Mouse (Mus musculus) neural tube, embryonic 11.5 days (tissue): ENCODE measurements around the gene Itih3. TPM values are rescaled to one million over a fixed set of nuclear protein-coding genes. Genes with fewer than 3 reads are reported as not detected.

Experiments used
- ATAC-seq: fragments of 200-750 bp; cut with Nextera tagmentation; 2 replicates; pipeline ENCODE4 v1.8.0; 2017; ENCODE audit warnings: moderate number of reproducible peaks, mild to moderate bottlenecking, moderate TSS enrichment, moderate library complexity; ENCODE audit not compliant: insufficient read depth, low FRiP score, low TSS enrichment
- DNase-seq: peaks from one replicate; pipeline ENCODE4 v3.0.0-alpha.2; 2015; ENCODE audit warnings: low spot score
- H3K27ac ChIP-seq: fragments of 300-500 bp; sonication (generic); 2 replicates; pipeline ENCODE4 v1.5.1; 2014; ENCODE audit warnings: low read depth, mild to moderate bottlenecking, low read length
- H3K27me3 ChIP-seq: fragments of 300-500 bp; sonication (generic); 2 replicates; pipeline ENCODE4 v1.6.1; 2014; ENCODE audit warnings: mild to moderate bottlenecking, low read length, mixed read lengths; ENCODE audit not compliant: control insufficient read depth, insufficient read depth
- H3K36me3 ChIP-seq: fragments of 300-500 bp; sonication (generic); 2 replicates; pipeline ENCODE4 v1.6.1; 2014; ENCODE audit warnings: mild to moderate bottlenecking, low read length, moderate library complexity, mixed read lengths; ENCODE audit not compliant: control insufficient read depth, insufficient read depth
- H3K4me1 ChIP-seq: fragments of 300-500 bp; sonication (generic); 2 replicates; pipeline ENCODE4 v1.6.1; 2014; ENCODE audit warnings: low read length, mixed read lengths; ENCODE audit not compliant: control insufficient read depth, insufficient read depth
- H3K4me2 ChIP-seq: fragments of 300-500 bp; sonication (generic); 2 replicates; pipeline ENCODE4 v1.6.1; 2014; ENCODE audit warnings: low read depth, mild to moderate bottlenecking, moderate library complexity
- H3K4me3 ChIP-seq: fragments of 300-500 bp; sonication (generic); 2 replicates; pipeline ENCODE4 v1.5.1; 2014; ENCODE audit warnings: low read depth, low read length
- H3K9ac ChIP-seq: fragments of 300-500 bp; sonication (generic); 2 replicates; pipeline ENCODE4 v1.6.1; 2014; ENCODE audit warnings: mild to moderate bottlenecking, low read length
- H3K9me3 ChIP-seq: fragments of 300-500 bp; sonication (generic); 2 replicates; pipeline ENCODE4 v1.6.1; 2016; ENCODE audit warnings: low read length; ENCODE audit not compliant: control insufficient read depth
- WGBS: fragments of 180-500 bp; shearing (Covaris S2); extraction: QIAGEN DNeasy Blood & Tissue Kit; methylation state at CpG from one replicate; pipeline ENCODE4 v1.1.7; 2014; 5-methylcytosine and 5-hydroxymethylcytosine counted together
- polyA plus RNA-seq: library from polyadenylated mRNA; unstranded; fragments of >200 nt; fragmentation: Nextera tagmentation; extraction: Ambion mirVana; gene quantifications from 2 replicates; pipeline ENCODE4 v1.2.1, GENCODE M21; 2014

Itih3 gene
- polyA plus RNA-seq, 1 experiment from 2014 or later: not detected

DNA sequence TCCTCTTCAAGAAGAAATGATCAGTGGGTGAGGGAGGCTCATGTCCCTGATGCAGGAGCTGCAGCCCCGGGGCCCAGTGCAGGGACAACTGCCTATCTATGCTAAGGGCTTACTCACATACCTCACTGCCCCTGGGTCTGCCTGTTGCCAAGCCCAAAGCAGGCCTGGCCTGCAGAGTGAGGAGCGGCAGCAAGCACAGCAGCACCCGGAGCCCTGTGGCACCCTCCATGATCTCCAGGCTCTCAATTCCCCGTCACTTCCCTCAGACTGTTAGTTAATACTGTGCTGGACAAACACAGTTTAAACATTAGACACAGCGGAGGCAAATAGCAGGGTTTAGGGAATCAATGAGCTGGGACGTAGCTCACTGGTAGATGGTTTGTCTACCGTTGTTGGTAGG, 19.5 kb upstream of the Itih3 start, which contains the start of gene Itih1:
Gene Itih1 (minus strand): TSS at position 252 of the 400 bp plus-strand sequence.
- DNase-seq (no peak), ATAC-seq (no peak)
- Histone ChIP-seq H3K27me3 (no peaks in the 10 kb centered on the region), H3K9me3 (no peaks in the 10 kb centered on the region), H3K4me2 (no peak within 1 kb of the TSS), H3K9ac (no peak within 1 kb of the TSS), H3K36me3 (no peaks in the 10 kb centered on the region), H3K4me3 (no peak within 1 kb of the TSS), H3K4me1 (no peaks in the 10 kb centered on the region), H3K27ac (no peak within 1 kb of the TSS)
- WGBS: 89% methylated on average over 7 of the region's 7 CpGs

DNA sequence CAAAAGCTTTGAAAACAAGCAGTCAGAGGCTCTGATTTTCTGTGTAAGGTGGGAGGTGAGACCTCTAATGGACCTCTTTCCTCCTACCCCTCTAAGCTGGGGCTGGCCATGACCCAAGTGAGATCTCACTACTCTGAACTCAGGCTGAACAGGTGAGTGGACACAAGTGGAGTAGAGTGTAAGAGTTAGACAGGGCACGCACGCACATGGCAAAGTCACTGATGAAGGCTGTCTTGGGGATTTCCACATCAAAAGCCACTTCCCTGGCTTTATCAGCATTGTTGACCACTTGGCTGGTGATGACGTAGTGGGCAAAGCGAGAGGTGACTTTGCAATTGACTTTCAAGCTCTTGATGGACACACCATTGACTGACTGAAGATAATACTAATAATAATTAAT, 18.7 kb upstream of the Itih3 start:
- Histone ChIP-seq H3K27ac (no peak overlapping the region), H3K4me2 (no peak overlapping the region), H3K4me3 (no peak overlapping the region), H3K9me3 (no peaks in the 10 kb centered on the region), H3K4me1 (no peaks in the 10 kb centered on the region), H3K27me3 (no peaks in the 10 kb centered on the region), H3K9ac (no peak overlapping the region), H3K36me3 (no peaks in the 10 kb centered on the region)
- ATAC-seq (no peak), DNase-seq (no peak)
- WGBS: 90% methylated on average over 4 of the region's 4 CpGs

DNA sequence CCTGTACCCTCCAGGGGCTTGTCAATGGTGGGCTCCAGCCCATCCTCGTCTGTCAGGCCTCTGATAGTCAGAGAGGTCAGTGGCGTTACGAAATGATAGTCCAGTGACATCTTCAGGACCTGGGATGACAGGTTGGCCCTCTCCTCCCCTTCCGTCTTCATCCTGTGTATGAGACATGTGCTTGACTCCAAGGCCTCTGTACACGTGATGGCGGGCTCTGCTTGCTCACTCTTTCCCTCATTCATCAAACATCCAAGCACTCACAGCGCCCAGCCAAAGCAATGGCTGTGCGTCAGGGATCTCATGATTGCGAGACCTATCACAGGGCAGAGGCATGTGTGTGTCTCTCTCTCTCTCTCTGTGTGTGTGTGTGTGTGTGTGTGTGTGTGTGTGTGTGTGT, 9.8 kb upstream of the Itih3 start:
- WGBS: 92% methylated on average over 9 of the region's 9 CpGs
- Histone ChIP-seq H3K9me3 (no peaks in the 10 kb centered on the region), H3K27me3 (no peaks in the 10 kb centered on the region), H3K4me2 (no peak overlapping the region), H3K27ac (no peak overlapping the region), H3K36me3 (no peaks in the 10 kb centered on the region), H3K4me1 (no peaks in the 10 kb centered on the region), H3K4me3 (no peak overlapping the region), H3K9ac (no peak overlapping the region)
- DNase-seq (no peak), ATAC-seq (no peak)

DNA sequence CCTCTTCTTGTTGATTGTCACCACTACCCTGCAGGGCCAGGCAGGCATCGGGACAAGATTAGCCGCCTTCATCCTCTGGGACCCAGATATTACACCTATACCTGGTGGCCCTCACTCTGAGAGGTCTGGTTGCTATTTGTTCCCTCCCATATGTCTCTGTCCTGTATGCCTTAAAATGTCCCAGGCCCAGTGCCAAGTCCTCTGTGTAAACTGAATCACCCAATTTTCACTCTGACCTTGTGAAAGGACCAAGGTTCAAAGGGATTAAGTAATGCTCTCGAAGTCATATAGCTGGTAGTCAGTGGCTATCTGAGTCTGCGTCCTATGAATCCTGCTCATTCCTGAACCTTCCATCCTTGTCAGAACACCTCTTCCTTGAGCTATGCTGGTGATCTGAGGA, 6.8 kb upstream of the Itih3 start:
- WGBS: 89% methylated on average over 4 of the region's 4 CpGs
- no peaks in the 10 kb centered on the region for H3K27me3 ChIP-seq
- H3K9ac ChIP-seq: no peak overlapping the region
- no peak overlapping the region for H3K4me2 ChIP-seq
- H3K36me3 ChIP-seq: no peaks in the 10 kb centered on the region
- no peak for ATAC-seq
- no peak overlapping the region for H3K4me3 ChIP-seq
- DNase-seq: no peak
- H3K9me3 ChIP-seq: no peaks in the 10 kb centered on the region
- no peak overlapping the region for H3K27ac ChIP-seq
- no peaks in the 10 kb centered on the region for H3K4me1 ChIP-seq

DNA sequence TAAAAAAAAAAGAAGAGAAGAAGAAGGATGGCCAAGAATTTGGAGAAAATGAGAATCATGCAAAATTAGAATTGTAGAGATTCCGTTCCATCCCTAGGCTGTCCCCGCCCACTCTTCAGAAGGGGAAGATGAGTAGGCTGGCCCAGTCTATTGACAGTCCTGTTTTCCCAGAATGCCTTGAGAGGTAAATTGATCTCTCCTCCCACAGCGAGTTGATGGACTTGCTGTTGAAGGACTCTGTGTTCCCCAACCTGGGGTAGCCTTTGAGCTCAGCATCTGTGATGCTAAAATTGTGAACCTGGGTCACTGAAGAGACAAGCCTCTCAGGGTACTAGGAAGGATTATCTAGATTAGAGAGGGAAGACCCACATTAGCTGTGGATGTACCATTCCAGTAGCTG, 1.9 kb upstream of the Itih3 start:
- Histone ChIP-seq H3K4me1 (no peaks in the 10 kb centered on the region), H3K27ac (no peak overlapping the region), H3K27me3 (no peaks in the 10 kb centered on the region), H3K4me3 (no peak overlapping the region), H3K4me2 (no peak overlapping the region), H3K9me3 (no peaks in the 10 kb centered on the region), H3K36me3 (no peaks in the 10 kb centered on the region), H3K9ac (no peak overlapping the region)
- 93% methylated on average over 3 of the region's 3 CpGs for WGBS
- DNase-seq (no peak), ATAC-seq (no peak)

DNA sequence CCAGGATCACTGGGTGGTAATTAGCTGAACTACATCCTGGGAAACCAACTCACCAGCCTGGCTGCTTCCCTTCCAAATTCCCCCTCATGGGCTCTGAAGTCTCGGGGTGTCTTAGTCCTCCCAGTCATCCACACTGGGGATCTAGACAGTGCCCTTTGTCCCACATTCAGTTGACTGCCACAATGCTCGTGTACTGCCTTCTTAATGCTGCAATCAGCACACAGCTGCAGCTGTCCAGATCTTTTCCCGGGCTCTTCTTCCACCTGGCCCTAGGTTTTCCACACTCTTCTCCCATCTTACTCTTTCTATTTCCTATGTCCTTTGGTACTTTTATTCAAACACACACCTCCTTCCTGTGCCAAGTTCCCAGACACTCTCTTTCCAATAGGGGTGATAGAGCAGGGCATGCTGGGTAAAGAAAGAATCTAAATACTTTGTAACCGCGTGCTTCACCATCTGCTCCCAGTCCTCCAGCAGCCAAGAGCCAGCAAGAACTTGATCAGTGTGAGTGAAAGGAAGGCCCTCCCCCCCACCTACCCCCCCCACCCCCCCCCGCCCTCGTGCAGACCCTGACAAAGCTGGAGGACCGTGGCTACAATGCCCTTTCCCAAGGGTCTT, 1.4 kb downstream of the Itih3 start:
- H3K9ac ChIP-seq: no peak overlapping the region
- H3K4me2 ChIP-seq: no peak overlapping the region
- no peaks in the 10 kb centered on the region for H3K9me3 ChIP-seq
- H3K27me3 ChIP-seq: no peaks in the 10 kb centered on the region
- no peak overlapping the region for H3K27ac ChIP-seq
- no peaks in the 10 kb centered on the region for H3K36me3 ChIP-seq
- 67% methylated on average over 7 of the region's 8 CpGs for WGBS
- ATAC-seq: no peak
- no peaks in the 10 kb centered on the region for H3K4me1 ChIP-seq
- no peak overlapping the region for H3K4me3 ChIP-seq
- DNase-seq: no peak

DNA sequence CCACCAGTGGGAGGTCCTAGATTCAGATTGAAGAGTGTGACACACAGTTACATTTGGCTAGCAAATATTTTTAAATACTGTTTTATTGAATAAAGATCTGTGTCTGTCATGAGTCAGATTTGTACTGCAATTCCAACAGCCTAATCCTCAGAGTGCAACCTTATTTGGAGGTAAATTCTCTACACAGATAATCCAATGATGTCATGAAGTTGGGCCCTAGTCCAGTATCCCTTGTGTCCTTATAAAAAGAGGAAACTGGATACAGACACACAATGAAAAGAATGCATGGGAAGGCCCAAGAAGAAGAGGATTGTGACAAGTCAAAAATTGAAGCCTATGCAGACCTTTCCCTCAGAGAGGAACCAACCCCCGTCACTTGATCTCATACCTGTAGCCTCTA, 7.0 kb downstream of the Itih3 start:
- no peaks in the 10 kb centered on the region for H3K36me3 ChIP-seq
- WGBS: 85% methylated on average over 1 of the region's 1 CpGs
- ATAC-seq: no peak
- H3K27ac ChIP-seq: no peak overlapping the region
- H3K9me3 ChIP-seq: no peaks in the 10 kb centered on the region
- H3K4me3 ChIP-seq: no peak overlapping the region
- H3K27me3 ChIP-seq: no peaks in the 10 kb centered on the region
- H3K4me1 ChIP-seq: no peaks in the 10 kb centered on the region
- H3K9ac ChIP-seq: no peak overlapping the region
- no peak for DNase-seq
- H3K4me2 ChIP-seq: no peak overlapping the region

DNA sequence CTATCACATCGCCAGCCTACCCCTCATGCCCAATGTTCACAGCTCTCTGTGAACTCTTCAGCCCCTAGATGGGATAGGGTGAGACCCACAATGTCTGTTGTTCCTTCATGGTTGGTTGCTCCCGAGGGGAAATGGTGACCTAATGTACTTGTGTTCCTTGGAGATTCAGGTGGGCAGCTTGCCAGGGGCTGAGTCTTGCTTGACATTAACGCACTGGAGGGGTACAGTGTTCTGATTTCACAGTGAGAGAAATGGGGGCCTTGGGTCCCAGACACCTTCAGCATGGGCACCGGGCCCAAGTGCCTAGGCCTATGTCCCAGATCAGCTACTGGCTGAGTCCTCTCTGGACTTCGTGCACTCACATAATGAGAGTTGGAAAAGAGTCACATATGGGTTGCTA, 10.2 kb downstream of the Itih3 start:
- no peak for DNase-seq
- H3K4me1 ChIP-seq: no peaks in the 10 kb centered on the region
- no peak overlapping the region for H3K4me3 ChIP-seq
- no peaks in the 10 kb centered on the region for H3K9me3 ChIP-seq
- no peak overlapping the region for H3K4me2 ChIP-seq
- H3K27ac ChIP-seq: no peak overlapping the region
- H3K27me3 ChIP-seq: no peaks in the 10 kb centered on the region
- H3K36me3 ChIP-seq: no peaks in the 10 kb centered on the region
- no peak for ATAC-seq
- no peak overlapping the region for H3K9ac ChIP-seq
- 89% methylated on average over 5 of the region's 5 CpGs for WGBS

DNA sequence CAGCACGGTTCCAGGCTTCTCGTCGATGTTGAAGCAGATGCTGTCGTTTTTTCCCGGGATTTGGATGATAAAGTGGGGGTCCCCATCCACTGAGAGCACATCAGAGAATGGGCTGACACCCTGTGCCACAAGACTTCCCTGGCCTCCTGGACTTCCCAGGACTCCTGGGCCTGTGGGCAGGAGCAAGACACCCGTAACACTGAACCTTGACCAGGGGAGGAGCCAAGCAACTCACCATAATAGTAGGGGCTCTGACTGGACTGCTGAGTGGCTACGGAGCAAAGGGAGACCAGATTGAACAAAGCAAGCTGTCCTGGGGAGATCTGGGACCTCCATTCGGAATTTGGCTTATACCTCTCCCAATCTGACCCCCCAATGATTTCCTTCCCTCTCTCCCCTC, 10.9 kb downstream of the Itih3 start:
- WGBS: 83% methylated on average over 8 of the region's 8 CpGs

More for the DNA sequence above, 10.9 kb downstream of the Itih3 start:
- ATAC-seq: no peak
- H3K27me3 ChIP-seq: no peaks in the 10 kb centered on the region
- no peak overlapping the region for H3K9ac ChIP-seq
- H3K27ac ChIP-seq: no peak overlapping the region
- no peaks in the 10 kb centered on the region for H3K4me1 ChIP-seq
- H3K4me2 ChIP-seq: no peak overlapping the region
- DNase-seq: no peak
- no peaks in the 10 kb centered on the region for H3K36me3 ChIP-seq
- no peaks in the 10 kb centered on the region for H3K9me3 ChIP-seq
- H3K4me3 ChIP-seq: no peak overlapping the region
